Mouse (Mus musculus) CH12.LX (cell line): ENCODE results near the gene Miga2. TPM values are rescaled to one million over a fixed set of nuclear protein-coding genes. Genes with fewer than 3 reads are reported as not detected.
A peak's percentile ranks its signal among the peaks of the same experiment; 100 is the strongest.
"Not testable (repeated sequence)": the region's sequence is repeated elsewhere in the genome, so short reads cannot be mapped to it uniquely, and the experiment has no call there.

Experiments
- DNase-seq: peaks from one replicate; pipeline ENCODE4 v3.0.0-alpha.2; 2013; ENCODE audit errors: extremely low read depth
- H3K27ac ChIP-seq: 2 replicates; pipeline ENCODE4 v1.5.1; 2012; ENCODE audit warnings: low read depth, mild to moderate bottlenecking, control low read depth, moderate library complexity; ENCODE audit not compliant: insufficient read depth
- H3K27me3 ChIP-seq: replicated peaks from 2 replicates; pipeline ENCODE3; 2012; ENCODE audit warnings: inconsistent platforms
- H3K36me3 ChIP-seq, 2 experiments: replicated peaks in 1 of 2; 2 replicates each; pipeline versions ENCODE3 to v1.6.1; 2012; ENCODE audit warnings: inconsistent platforms in 1 of 2, low read length in 1 of 2, mild to moderate bottlenecking in 1 of 2, mixed read lengths in 1 of 2, moderate library complexity in 1 of 2; ENCODE audit not compliant: control insufficient read depth in 1 of 2, insufficient read depth in 1 of 2
- H3K4me1 ChIP-seq, 2 experiments: 2 replicates each; pipeline ENCODE4 v1.6.1; 2012; ENCODE audit warnings: inconsistent platforms in 1 of 2, moderate library complexity in 1 of 2; ENCODE audit not compliant: insufficient read depth in 2 of 2, control insufficient read depth in 1 of 2
- H3K4me2 ChIP-seq: 2 replicates; pipeline ENCODE4 v1.6.1; 2012; ENCODE audit warnings: low read depth, mild to moderate bottlenecking, control low read depth; ENCODE audit not compliant: poor library complexity, insufficient read depth, severe bottlenecking
- H3K4me3 ChIP-seq, 3 experiments: fragments of 150-350 bp in 1 of 3; sonication (generic) in 1 of 3; replicated peaks in 1 of 3; 2 replicates each; pipeline versions ENCODE3 to v1.5.1; 2011 to 2012; ENCODE audit warnings: low read depth in 2 of 3, low read length in 2 of 3, mild to moderate bottlenecking in 2 of 3, moderate library complexity in 2 of 3, control low read depth in 1 of 3, improper control_type of control experiment in 1 of 3, inconsistent platforms in 1 of 3, mixed read lengths in 1 of 3; ENCODE audit not compliant: poor library complexity in 1 of 3
- H3K79me2 ChIP-seq: replicated peaks from 2 replicates; pipeline ENCODE4 v1.6.1; 2012; ENCODE audit warnings: mild to moderate bottlenecking, moderate library complexity; ENCODE audit not compliant: control insufficient read depth, poor library complexity, insufficient read depth, severe bottlenecking; ENCODE audit errors: extremely low read depth
- H3K9ac ChIP-seq: 2 replicates; pipeline ENCODE4 v1.6.1; 2012; ENCODE audit warnings: low read depth, mild to moderate bottlenecking, control low read depth, moderate library complexity; ENCODE audit not compliant: insufficient read depth
- H3K9me3 ChIP-seq: replicated peaks from 2 replicates; pipeline ENCODE3; 2012; ENCODE audit warnings: low read length, inconsistent platforms, mixed read lengths
- BHLHE40 ChIP-seq: IDR thresholded peaks from 2 replicates; pipeline ENCODE4 v1.6.1; 2011; ENCODE audit warnings: mild to moderate bottlenecking, low read depth, low read length, improper control_type of control experiment
- HCFC1 ChIP-seq: IDR thresholded peaks from 2 replicates; pipeline ENCODE4 v1.6.1; 2012; ENCODE audit warnings: low read depth, mild to moderate bottlenecking, inconsistent platforms, low read length, improper control_type of control experiment
- JUN ChIP-seq: IDR thresholded peaks from 2 replicates; pipeline ENCODE4 v1.6.1; 2011; ENCODE audit warnings: low read depth, mild to moderate bottlenecking, low read length, improper control_type of control experiment, moderate library complexity; ENCODE audit not compliant: insufficient read depth
- MAFK ChIP-seq: IDR thresholded peaks from 2 replicates; pipeline ENCODE4 v1.6.1; 2011; ENCODE audit warnings: low read length, improper control_type of control experiment; ENCODE audit not compliant: insufficient replicate concordance
- MEF2A ChIP-seq: IDR thresholded peaks from 2 replicates; pipeline ENCODE4 v1.6.1; 2014; ENCODE audit warnings: low read depth, mild to moderate bottlenecking, inconsistent platforms, low read length, improper control_type of control experiment, borderline replicate concordance
- MYC ChIP-seq: IDR thresholded peaks from 2 replicates; pipeline ENCODE4 v1.6.1; 2011; ENCODE audit warnings: low read depth, mild to moderate bottlenecking, improper control_type of control experiment, low read length
- PAX5 ChIP-seq: IDR thresholded peaks from 2 replicates; pipeline ENCODE4 v1.6.1; 2012; ENCODE audit warnings: low read length, inconsistent platforms, mixed read lengths
- POLR2A ChIP-seq: IDR thresholded peaks from 2 replicates; pipeline ENCODE4 v1.6.1; 2011; ENCODE audit warnings: low read depth, mild to moderate bottlenecking, improper control_type of control experiment, low read length
- RCOR1 ChIP-seq: conservative IDR thresholded peaks from 2 replicates; pipeline ENCODE4 v1.6.1; 2012; ENCODE audit warnings: low read depth, mild to moderate bottlenecking, inconsistent platforms, low read length, improper control_type of control experiment
- SIN3A ChIP-seq: IDR thresholded peaks from 2 replicates; pipeline ENCODE4 v1.6.1; 2012; ENCODE audit warnings: low read length, improper control_type of control experiment, inconsistent platforms
- TCF12 ChIP-seq: IDR thresholded peaks from 2 replicates; pipeline ENCODE4 v1.6.1; 2014; ENCODE audit warnings: low read depth, mild to moderate bottlenecking, inconsistent platforms, low read length, improper control_type of control experiment
- UBTF ChIP-seq: IDR thresholded peaks from 2 replicates; pipeline ENCODE4 v1.6.1; 2012; ENCODE audit warnings: low read depth, mild to moderate bottlenecking, inconsistent platforms, low read length, improper control_type of control experiment, moderate library complexity
- USF1 ChIP-seq: IDR thresholded peaks from 2 replicates; pipeline ENCODE4 v1.6.1; 2014; ENCODE audit warnings: low read depth, mild to moderate bottlenecking, inconsistent platforms, low read length, improper control_type of control experiment
- USF2 ChIP-seq: conservative IDR thresholded peaks from 2 replicates; pipeline ENCODE4 v1.6.1; 2011; ENCODE audit warnings: low read depth, low read length, improper control_type of control experiment
- ZC3H11A ChIP-seq: IDR thresholded peaks from 2 replicates; pipeline ENCODE4 v1.6.1; 2012; ENCODE audit warnings: low read depth, mild to moderate bottlenecking, inconsistent platforms, low read length, improper control_type of control experiment
- ZNF384 ChIP-seq: IDR thresholded peaks from 2 replicates; pipeline ENCODE4 v1.6.1; 2012; ENCODE audit warnings: low read depth, low read length, improper control_type of control experiment, inconsistent platforms
- dilution Hi-C: fragments of 300-500 bp; cut with MboI; formaldehyde crosslinking; loops from 2 replicates; pipeline ENCODE4 v1.14.3; 2020; ENCODE audit warnings: low sequenced_read_pairs; ENCODE audit not compliant: extremely low pct_unique_long_range_greater_than_20kb, extremely low pct_ligation_motif_present
- in situ Hi-C: fragments of 300-500 bp; cut with MboI; formaldehyde crosslinking; loops from 3 replicates; pipeline ENCODE4 v1.14.3; 2019; ENCODE audit warnings: low sequenced_read_pairs, low pct_ligation_motif_present, low pct_unique_long_range_greater_than_20kb, mixed read lengths
- polyA plus RNA-seq: library from polyadenylated mRNA; unstranded; fragments of >175 nt; gene quantifications from 2 replicates; pipeline ENCODE4 v1.2.1, GENCODE M21; 2012; ENCODE audit warnings: low read depth; ENCODE audit not compliant: insufficient read length
- total RNA-seq, 2 experiments: library from RNA; depleted of rRNA; stranded (reverse); fragments of 300-350 nt in 1 of 2; fragments of >200 nt in 1 of 2; gene quantifications; 2 replicates each; pipeline ENCODE4 v1.2.3; 2012 to 2014

Miga2 gene
- total and polyA plus RNA-seq, 3 experiments: 9.2 to 11.2 (median 9.4) TPM

DNA sequence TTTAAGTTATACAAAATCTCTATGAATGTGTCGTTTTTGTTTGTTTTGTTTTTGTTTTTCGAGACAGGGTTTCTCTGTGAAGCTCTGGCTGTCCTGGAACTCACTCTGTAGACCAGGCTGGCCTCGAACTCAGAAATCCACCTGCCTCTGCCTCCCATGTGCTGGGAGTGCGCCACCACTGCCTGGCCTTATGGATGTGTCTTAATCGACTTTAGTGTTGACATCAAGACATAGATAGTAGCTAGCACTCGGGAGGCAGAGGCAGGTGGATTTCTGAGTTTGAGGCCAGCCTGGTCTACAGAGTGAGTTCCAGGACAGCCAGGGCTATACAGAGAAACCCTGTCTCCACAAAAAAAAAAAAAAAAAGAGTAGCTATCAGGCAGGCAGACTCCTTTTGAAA, 53.1 kb downstream of the Miga2 start:
- dilution Hi-C loops, DNase-seq, H3K9me3 ChIP-seq, H3K27ac ChIP-seq, in situ Hi-C loops, H3K9ac ChIP-seq: not testable (repeated sequence)
- Histone ChIP-seq H3K4me2 (peak overlapping the region; percentile 68; the same call in 1 of the 2 replicates), H3K4me3 (peak overlapping the region in 1 of 3 experiments; percentile 84), H3K4me1 (peaks cover 5 to 47% of the 10 kb centered on the region in 2 experiments; a peak in 3 of 4 replicates), H3K36me3 (peaks cover 0 to 21% of the 10 kb centered on the region in 2 experiments), H3K79me2 (peaks cover 41% of the 10 kb centered on the region), H3K27me3 (peaks cover 15% of the 10 kb centered on the region)
- TF ChIP-seq ZNF384: peak; percentile 47; the same call in 1 of the 2 replicates
- TF ChIP-seq MYC: peak; percentile 52; the same call in 1 of the 2 replicates

DNA sequence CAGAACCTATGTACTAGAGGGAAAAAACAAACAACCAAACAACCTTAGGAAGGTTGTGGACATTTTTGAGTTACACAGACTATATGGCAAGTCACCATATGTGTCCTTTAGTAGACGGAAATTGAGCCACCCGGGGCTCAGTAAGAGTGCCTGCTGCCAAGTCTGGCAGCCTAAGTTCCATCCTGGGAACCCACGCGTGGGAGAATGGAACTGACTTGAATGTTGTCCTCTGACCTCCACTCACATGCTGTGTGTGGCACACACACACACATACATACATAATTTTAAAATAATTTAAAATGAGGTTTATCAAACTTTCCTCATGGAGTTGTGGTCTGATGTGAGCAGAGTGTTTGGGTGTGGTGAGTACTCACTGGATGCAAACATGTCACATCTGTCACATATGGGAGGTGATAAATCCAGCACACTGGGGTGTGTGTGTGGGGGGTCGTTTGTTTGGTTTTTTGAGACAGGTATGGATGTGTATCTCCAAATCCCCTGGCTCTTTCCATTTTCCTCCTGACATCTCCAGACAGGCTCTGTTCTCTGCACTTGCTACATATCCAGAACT, 53.6 kb downstream of the Miga2 start:
- Histone ChIP-seq H3K36me3 (peaks cover 0 to 24% of the 10 kb centered on the region in 2 experiments), H3K4me2 (peak overlapping the region; percentile 24; the same call in 1 of the 2 replicates), H3K9ac (no peak overlapping the region), H3K79me2 (peaks cover 47% of the 10 kb centered on the region), H3K27ac (no peak overlapping the region), H3K4me1 (peaks cover 5 to 47% of the 10 kb centered on the region in 2 experiments; a peak in 3 of 4 replicates), H3K27me3 (peaks cover 15% of the 10 kb centered on the region), H3K4me3 (no peak overlapping the region), H3K9me3 (no peaks in the 10 kb centered on the region)
- in situ Hi-C loops: no loop called here
- TF ChIP-seq USF1 (no peak), PAX5 (no peak), POLR2A (no peak)
- no peak for DNase-seq
- dilution Hi-C loops: no loop called here

DNA sequence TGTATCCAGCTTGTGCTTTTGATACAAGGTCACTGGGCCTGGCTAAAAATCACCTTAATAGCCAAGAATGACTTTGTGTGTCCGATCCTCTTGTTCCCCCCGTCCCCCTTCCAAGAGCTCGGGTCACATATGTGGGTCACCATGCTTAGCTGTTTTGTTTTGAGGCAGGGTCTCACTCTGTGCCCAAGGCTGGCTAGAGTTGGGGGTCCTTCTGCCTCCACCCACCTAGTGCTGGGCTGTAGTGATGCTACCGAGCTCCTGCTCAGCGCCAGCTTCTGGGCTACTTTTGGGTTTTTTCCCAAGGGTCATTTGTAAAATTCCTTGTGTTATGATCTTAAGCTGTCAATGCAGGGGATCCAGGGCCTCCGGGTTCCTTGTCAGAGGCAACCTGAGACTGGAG, 54.2 kb downstream of the Miga2 start:
- H3K4me1 ChIP-seq: peaks cover 5 to 47% of the 10 kb centered on the region in 2 experiments; a peak in 3 of 4 replicates
- TF ChIP-seq RCOR1 (no peak), BHLHE40 (no peak), UBTF (no peak), JUN (no peak), MEF2A (no peak), HCFC1 (no peak), ZC3H11A (no peak), PAX5 (no peak), ZNF384 (no peak), USF1 (no peak), MAFK (no peak), POLR2A (no peak), USF2 (no peak), SIN3A (no peak), TCF12 (no peak)
- H3K27ac ChIP-seq: no peak overlapping the region

More for the DNA sequence above, 54.2 kb downstream of the Miga2 start:
- Histone ChIP-seq H3K79me2 (peaks cover 48% of the 10 kb centered on the region), H3K9me3 (no peaks in the 10 kb centered on the region), H3K9ac (no peak overlapping the region), H3K4me3 (no peak overlapping the region), H3K36me3 (peaks cover 0 to 27% of the 10 kb centered on the region in 2 experiments), H3K4me2 (no peak overlapping the region), H3K27me3 (peaks cover 15% of the 10 kb centered on the region)
- dilution Hi-C loops (no loop called here), in situ Hi-C loops (no loop called here)
- no peak for DNase-seq
